Mouse (Mus musculus) heart, adult 2 months (tissue): ENCODE results near the gene Cacna1e. TPM values are rescaled to one million over a fixed set of nuclear protein-coding genes. Genes with fewer than 3 reads are reported as not detected.

Source experiments
- DNase-seq, 2 experiments: peaks; one replicate each; pipeline ENCODE4 v3.0.0; 2021
- H3K27ac ChIP-seq: fragments of 200-600 bp; 2 replicates; pipeline ENCODE4 v1.8.1; 2022
- H3K27me3 ChIP-seq: fragments of 200-500 bp; 2 replicates; pipeline ENCODE4 v1.6.1; 2012; ENCODE audit warnings: mild to moderate bottlenecking, low read length, inconsistent platforms, mixed read lengths; ENCODE audit not compliant: control insufficient read depth, insufficient read depth
- H3K36me3 ChIP-seq: fragments of 200-500 bp; 2 replicates; pipeline ENCODE4 v1.6.1; 2012; ENCODE audit warnings: low read length, inconsistent platforms; ENCODE audit not compliant: control insufficient read depth, insufficient read depth
- H3K4me1 ChIP-seq: fragments of 200-500 bp; 2 replicates; pipeline ENCODE4 v1.6.1; 2011; ENCODE audit warnings: low read length; ENCODE audit not compliant: control insufficient read depth, insufficient read depth
- H3K4me3 ChIP-seq: fragments of 200-600 bp; 2 replicates; pipeline ENCODE4 v1.8.1; 2022
- H3K79me2 ChIP-seq: fragments of 200-500 bp; replicated peaks from 2 replicates; pipeline ENCODE4 v1.6.1; 2012; ENCODE audit warnings: mild to moderate bottlenecking, inconsistent platforms, low read length, moderate library complexity, mixed read lengths; ENCODE audit not compliant: control insufficient read depth, insufficient read depth
- H3K9ac ChIP-seq: fragments of 200-500 bp; 2 replicates; pipeline ENCODE4 v1.6.1; 2012; ENCODE audit warnings: low read depth, mild to moderate bottlenecking, control low read depth, inconsistent platforms, low read length, mixed read lengths
- CTCF ChIP-seq: fragments of 200-600 bp; IDR thresholded peaks from 2 replicates; pipeline ENCODE4 v1.8.1; 2022; ENCODE audit warnings: antibody characterized with exemption, mild to moderate bottlenecking, moderate library complexity
- EP300 ChIP-seq: fragments of 200-500 bp; IDR thresholded peaks from 2 replicates; pipeline ENCODE4 v1.6.1; 2011; ENCODE audit warnings: low read depth, low read length, control low read depth; ENCODE audit not compliant: insufficient read depth
- POLR2A ChIP-seq: fragments of 200-500 bp; IDR thresholded peaks from 2 replicates; pipeline ENCODE4 v1.6.1; 2011; ENCODE audit warnings: mild to moderate bottlenecking, low read depth, low read length, control low read depth; ENCODE audit not compliant: insufficient read depth
- WGBS: fragments of 180-500 bp; shearing (Covaris S2); methylation state at CpG from one replicate; pipeline ENCODE4 v1.1.7; 2018; 5-methylcytosine and 5-hydroxymethylcytosine counted together
- intact Hi-C: fragments of 180-260 bp; cut with DNase I; formaldehyde crosslinking; loops from one replicate; pipeline ENCODE4 v1.15.1; 2025
- polyA plus RNA-seq: library from polyadenylated mRNA; depleted of rRNA; stranded (reverse); fragments of >200 nt; gene quantifications from 2 replicates; pipeline ENCODE4 v1.2.3, GENCODE M21; 2012
- total RNA-seq, 2 experiments: library from RNA; stranded (reverse); gene quantifications; 2 replicates each; pipeline ENCODE4 v1.2.3; 2021

Cacna1e gene
- total and polyA plus RNA-seq, 3 experiments, result 0.08 to 0.14 (median 0.09) TPM

- intact Hi-C loops, result no loop called here
- H3K27ac ChIP-seq, result no peak overlapping the region
- H3K4me1 ChIP-seq, result no peaks in the 10 kb centered on the region
- TF ChIP-seq POLR2A, result no peak
- H3K36me3 ChIP-seq, result no peaks in the 10 kb centered on the region
- DNase-seq, result no peak
- no peaks in the 10 kb centered on the region for H3K27me3 ChIP-seq
- no peaks in the 10 kb centered on the region for H3K79me2 ChIP-seq
- 73% methylated on average over 3 of the region's 3 CpGs for WGBS
- no peak overlapping the region for H3K4me3 ChIP-seq
- H3K9ac ChIP-seq, result no peak overlapping the region
Observed at GRCm38 (mm10) chr1:154450799-154451198, 433.5 kb downstream of the Cacna1e start.

DNA sequence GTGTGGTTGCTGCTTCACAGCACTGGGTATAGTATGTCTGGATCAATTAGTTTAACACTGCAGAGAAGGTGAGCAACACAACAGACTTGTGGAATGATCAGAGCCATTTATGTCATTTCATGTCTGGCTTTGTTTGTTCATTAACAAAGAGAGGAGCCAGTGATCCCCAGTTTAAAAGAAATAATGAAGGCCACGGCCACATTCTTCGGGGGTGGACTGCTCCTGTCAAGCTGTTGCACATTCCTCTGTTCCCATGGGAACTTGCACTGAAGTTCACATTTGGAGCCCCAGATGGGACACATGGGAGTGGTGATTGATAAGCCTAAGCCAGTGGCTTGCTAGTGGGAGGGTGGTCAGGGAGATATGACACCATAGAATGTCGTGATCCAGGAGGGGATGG is 437.8 kb downstream of the Cacna1e start:
- 49% methylated on average over 3 of the region's 3 CpGs for WGBS
- Histone ChIP-seq H3K9ac (no peak overlapping the region), H3K36me3 (no peaks in the 10 kb centered on the region), H3K4me3 (no peak overlapping the region), H3K27ac (no peak overlapping the region), H3K4me1 (no peaks in the 10 kb centered on the region), H3K79me2 (no peaks in the 10 kb centered on the region), H3K27me3 (no peaks in the 10 kb centered on the region)
- intact Hi-C loops, result no loop called here
- no peak for DNase-seq
- TF ChIP-seq CTCF, result no peak
- TF ChIP-seq POLR2A, result no peak
- TF ChIP-seq EP300, result no peak

DNA sequence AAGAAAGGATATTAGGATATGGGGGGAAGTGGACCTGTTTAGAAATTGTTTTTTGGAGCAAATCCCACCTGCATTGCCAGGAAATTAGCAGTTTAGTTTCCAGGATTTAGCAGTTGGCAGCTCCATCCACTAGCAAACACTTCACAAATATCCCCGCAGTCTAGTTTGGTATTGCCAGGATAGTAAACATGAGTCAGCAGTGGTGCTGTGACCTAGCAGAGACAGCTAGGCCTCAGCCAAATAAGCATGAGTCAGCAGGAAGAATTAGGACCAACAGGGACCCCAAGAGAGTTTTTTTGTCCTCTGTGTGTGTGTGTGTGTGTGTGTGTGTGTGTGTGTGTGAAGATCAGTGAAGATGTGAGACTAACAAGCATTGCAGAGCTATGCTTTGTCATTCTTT is 450.8 kb downstream of the Cacna1e start:
- WGBS, result 53% methylated on average over 1 of the region's 1 CpGs
- Histone ChIP-seq H3K36me3 (no peaks in the 10 kb centered on the region), H3K27me3 (no peaks in the 10 kb centered on the region), H3K4me1 (no peaks in the 10 kb centered on the region; the same call in 1 of the 2 replicates), H3K9ac (no peak overlapping the region), H3K79me2 (no peaks in the 10 kb centered on the region), H3K4me3 (no peak overlapping the region), H3K27ac (no peak overlapping the region)
- no peak for DNase-seq
- intact Hi-C loops, result no loop called here
- TF ChIP-seq CTCF (no peak), EP300 (no peak), POLR2A (no peak)

DNA sequence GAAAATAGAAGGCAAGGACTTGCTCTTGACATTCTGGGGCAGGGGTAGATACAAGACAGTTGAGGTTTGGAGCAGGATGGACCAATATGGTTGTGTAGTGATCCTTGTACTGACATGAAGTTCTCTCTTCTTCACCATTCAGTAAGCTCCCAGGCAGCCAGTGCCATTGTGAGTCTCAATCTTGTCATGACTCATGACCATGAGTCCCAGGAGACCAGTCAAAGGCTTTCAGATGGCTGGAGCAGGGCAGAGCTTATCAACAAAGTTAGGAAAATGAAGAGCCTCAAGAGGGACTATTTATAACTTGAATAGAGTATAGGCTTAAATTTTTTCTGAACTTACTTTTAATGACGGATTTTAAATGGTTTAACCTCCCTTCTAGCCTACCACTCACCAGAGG is 451.2 kb downstream of the Cacna1e start:
- Histone ChIP-seq H3K36me3 (no peaks in the 10 kb centered on the region), H3K4me1 (no peaks in the 10 kb centered on the region; the same call in 1 of the 2 replicates), H3K27ac (no peak overlapping the region), H3K4me3 (no peak overlapping the region), H3K9ac (no peak overlapping the region), H3K79me2 (no peaks in the 10 kb centered on the region), H3K27me3 (no peaks in the 10 kb centered on the region)
- TF ChIP-seq POLR2A (no peak), CTCF (no peak), EP300 (no peak)
- intact Hi-C loops, result no loop called here
- no peak for DNase-seq
- WGBS, result 22% methylated on average over 1 of the region's 1 CpGs

GRCm38 (mm10) chr1:154428276-154428675 is 456.0 kb downstream of the Cacna1e start:
- no peak for DNase-seq
- H3K27me3 ChIP-seq, result no peaks in the 10 kb centered on the region
- no peaks in the 10 kb centered on the region for H3K79me2 ChIP-seq
- WGBS, result 78% methylated on average over 7 of the region's 7 CpGs
- H3K27ac ChIP-seq, result no peak overlapping the region
- H3K4me3 ChIP-seq, result no peak overlapping the region
- H3K36me3 ChIP-seq, result no peaks in the 10 kb centered on the region
- intact Hi-C loops, result no loop called here
- no peak for TF ChIP-seq POLR2A
- no peak for TF ChIP-seq EP300
- no peak for TF ChIP-seq CTCF
- no peak overlapping the region for H3K9ac ChIP-seq
- H3K4me1 ChIP-seq, result no peaks in the 10 kb centered on the region; the same call in 1 of the 2 replicates

- Histone ChIP-seq H3K9ac (no peak overlapping the region), H3K36me3 (no peaks in the 10 kb centered on the region), H3K4me3 (no peak overlapping the region), H3K79me2 (no peaks in the 10 kb centered on the region), H3K27ac (no peak overlapping the region), H3K4me1 (no peaks in the 10 kb centered on the region), H3K27me3 (no peaks in the 10 kb centered on the region)
- TF ChIP-seq EP300 (no peak), CTCF (peak; percentile 38), POLR2A (no peak)
- DNase-seq, result no peak
- WGBS, result 32% methylated on average over 5 of the region's 5 CpGs
- intact Hi-C loops, result no loop called here
Observed at GRCm38 (mm10) chr1:154418278-154418677, 466.0 kb downstream of the Cacna1e start.
